Mouse (Mus musculus) hindbrain, embryonic 13.5 days (tissue): ENCODE data around the gene Ttc25. TPM values are rescaled to one million over a fixed set of nuclear protein-coding genes. Genes with fewer than 3 reads are reported as not detected.
"Not testable (repeated sequence)": the region's sequence is repeated elsewhere in the genome, so short reads cannot be mapped to it uniquely, and the experiment has no call there.

Source experiments
- ATAC-seq: fragments of 200-750 bp; cut with Nextera tagmentation; 2 replicates; pipeline ENCODE4 v1.8.0; 2017; ENCODE audit warnings: moderate TSS enrichment; ENCODE audit not compliant: low FRiP score
- H3K27ac ChIP-seq: fragments of 300-500 bp; sonication (generic); 2 replicates; pipeline ENCODE4 v1.5.1; 2015; ENCODE audit warnings: inconsistent platforms, mild to moderate bottlenecking, moderate library complexity
- H3K27me3 ChIP-seq: fragments of 300-500 bp; sonication (generic); 2 replicates; pipeline ENCODE4 v1.6.1; 2015; ENCODE audit warnings: mild to moderate bottlenecking, inconsistent platforms
- H3K36me3 ChIP-seq: fragments of 300-500 bp; sonication (generic); 2 replicates; pipeline ENCODE4 v1.6.1; 2015; ENCODE audit warnings: mild to moderate bottlenecking, inconsistent platforms
- H3K4me1 ChIP-seq: fragments of 300-500 bp; sonication (generic); replicated peaks from 2 replicates; pipeline ENCODE4 v1.6.1; 2015; ENCODE audit warnings: inconsistent platforms
- H3K4me2 ChIP-seq: fragments of 300-500 bp; sonication (generic); 2 replicates; pipeline ENCODE4 v1.6.1; 2015; ENCODE audit warnings: inconsistent platforms, mild to moderate bottlenecking, moderate library complexity
- H3K4me3 ChIP-seq: fragments of 300-500 bp; sonication (generic); 2 replicates; pipeline ENCODE4 v1.5.1; 2015; ENCODE audit warnings: mild to moderate bottlenecking, inconsistent platforms
- H3K9ac ChIP-seq: fragments of 300-500 bp; sonication (generic); 2 replicates; pipeline ENCODE4 v1.6.1; 2015; ENCODE audit warnings: mild to moderate bottlenecking, inconsistent platforms
- H3K9me3 ChIP-seq: fragments of 300-500 bp; sonication (generic); 2 replicates; pipeline ENCODE4 v1.6.1; 2016; ENCODE audit warnings: inconsistent platforms
- WGBS: fragments of 180-500 bp; shearing (Covaris S2); methylation state at CpG from one replicate; pipeline ENCODE4 v1.1.7; 2015; 5-methylcytosine and 5-hydroxymethylcytosine counted together
- polyA plus RNA-seq: library from polyadenylated mRNA; unstranded; fragments of >200 nt; fragmentation: Nextera tagmentation; extraction: Ambion mirVana; gene quantifications from 2 replicates; pipeline ENCODE4 v1.2.1, GENCODE M21; 2015

The Ttc25 gene
- polyA plus RNA-seq, 1 experiment from 2014 or later: 2.8 TPM

GRCm38 (mm10) chr11:100611627-100612026 lies 66.2 kb downstream of the Ttc25 start:
- H3K36me3 ChIP-seq: peaks cover 13% of the 10 kb centered on the region
- no peaks in the 10 kb centered on the region for H3K27me3 ChIP-seq
- H3K9ac ChIP-seq: no peak overlapping the region
- peaks cover 18% of the 10 kb centered on the region; the same call in 1 of the 2 replicates for H3K4me1 ChIP-seq
- H3K4me3 ChIP-seq: no peak overlapping the region
- no peak overlapping the region for H3K4me2 ChIP-seq
- no peaks in the 10 kb centered on the region for H3K9me3 ChIP-seq
- no peak overlapping the region for H3K27ac ChIP-seq
- no peak for ATAC-seq
- 96% methylated on average over 6 of the region's 6 CpGs for WGBS

GRCm38 (mm10) chr11:100613241-100613640 lies 67.8 kb downstream of the Ttc25 start:
- H3K4me3 ChIP-seq: no peak overlapping the region
- H3K27ac ChIP-seq: no peak overlapping the region
- H3K9ac ChIP-seq: no peak overlapping the region
- H3K4me1 ChIP-seq: peaks cover 27% of the 10 kb centered on the region
- H3K27me3 ChIP-seq: no peaks in the 10 kb centered on the region
- H3K4me2 ChIP-seq: no peak overlapping the region
- peaks cover 9% of the 10 kb centered on the region for H3K36me3 ChIP-seq
- WGBS: 90% methylated on average over 3 of the region's 3 CpGs
- no peaks in the 10 kb centered on the region for H3K9me3 ChIP-seq
- ATAC-seq: no peak

GRCm38 (mm10) chr11:100616332-100616731 lies 70.9 kb downstream of the Ttc25 start:
- no peak overlapping the region for H3K9ac ChIP-seq
- H3K36me3 ChIP-seq: peaks cover 6% of the 10 kb centered on the region; the same call in 1 of the 2 replicates
- no peak overlapping the region for H3K4me2 ChIP-seq
- H3K27me3 ChIP-seq: no peaks in the 10 kb centered on the region
- H3K27ac ChIP-seq: no peak overlapping the region
- no peak for ATAC-seq
- WGBS: 88% methylated on average over 5 of the region's 5 CpGs
- peaks cover 35% of the 10 kb centered on the region for H3K4me1 ChIP-seq
- H3K9me3 ChIP-seq: no peaks in the 10 kb centered on the region
- no peak overlapping the region for H3K4me3 ChIP-seq

DNA sequence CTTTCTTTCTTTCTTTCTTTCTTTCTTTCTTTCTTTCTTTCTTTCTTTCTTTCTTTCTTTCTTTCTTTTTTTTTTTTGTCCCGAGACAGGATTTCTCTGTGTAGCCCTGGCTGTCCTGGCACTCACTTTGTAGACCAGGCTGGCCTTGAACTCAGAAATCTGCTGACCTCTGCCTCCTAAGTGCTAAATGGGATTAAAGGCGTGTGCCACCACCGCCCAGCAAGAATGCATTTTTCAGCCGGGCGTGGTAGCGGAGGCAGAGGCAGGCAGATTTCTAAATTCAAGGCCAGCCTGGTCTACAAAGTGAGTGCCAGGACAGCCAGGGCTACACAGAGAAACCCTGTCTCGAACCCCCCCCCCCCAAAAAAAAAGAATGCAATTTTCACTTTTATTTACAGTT lies 71.4 kb downstream of the Ttc25 start:
- not testable (repeated sequence) for H3K27me3 ChIP-seq, H3K36me3 ChIP-seq, H3K9me3 ChIP-seq, ATAC-seq, H3K27ac ChIP-seq, H3K4me2 ChIP-seq, H3K9ac ChIP-seq, H3K4me3 ChIP-seq
- peaks cover 35% of the 10 kb centered on the region for H3K4me1 ChIP-seq
- WGBS: 91% methylated on average over 7 of the region's 7 CpGs

GRCm38 (mm10) chr11:100617480-100617879 lies 72.1 kb downstream of the Ttc25 start:
- no peaks in the 10 kb centered on the region for H3K27me3 ChIP-seq
- no peak overlapping the region for H3K27ac ChIP-seq
- peak overlapping the region; percentile 78 for H3K4me2 ChIP-seq
- H3K9me3 ChIP-seq: no peaks in the 10 kb centered on the region
- H3K4me3 ChIP-seq: peak overlapping the region; percentile 88
- H3K4me1 ChIP-seq: peaks cover 33% of the 10 kb centered on the region
- ATAC-seq: no peak
- WGBS: 93% methylated on average over 4 of the region's 4 CpGs
- no peaks in the 10 kb centered on the region for H3K36me3 ChIP-seq
- no peak overlapping the region for H3K9ac ChIP-seq

DNA sequence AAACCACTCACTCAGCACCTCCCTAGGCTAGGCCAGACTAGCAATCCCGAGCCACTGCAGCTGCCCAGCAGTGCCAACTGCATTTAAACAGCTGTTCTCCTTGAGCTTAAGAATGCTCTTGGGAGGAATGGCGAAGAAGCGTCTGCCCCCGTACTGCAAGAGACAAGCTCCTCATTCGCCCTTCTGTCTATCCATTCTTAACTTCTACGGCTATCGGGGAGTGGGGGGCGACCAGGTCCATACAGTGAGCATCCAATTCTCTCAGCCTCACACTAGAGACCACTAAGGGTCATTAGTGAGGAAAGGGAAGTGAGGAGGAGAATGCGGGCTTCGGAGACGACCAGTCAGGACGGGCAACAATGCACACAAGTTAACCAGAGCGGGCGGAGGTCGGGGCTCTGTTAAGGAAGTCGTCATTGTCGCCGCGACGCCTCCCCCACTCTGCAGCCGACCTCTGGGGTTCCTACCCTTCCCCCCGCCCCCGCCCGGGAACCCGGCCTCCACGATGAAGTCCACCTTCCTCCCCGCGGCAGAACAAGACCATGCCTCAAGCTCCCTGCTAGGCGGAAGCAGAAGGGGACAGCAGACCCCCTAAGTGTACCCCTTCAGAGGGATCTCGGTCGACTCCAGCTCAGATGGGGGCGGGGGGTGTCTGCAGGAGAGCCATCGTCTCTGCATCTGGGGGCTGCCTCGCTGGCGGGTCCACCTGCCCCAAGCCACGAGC lies 73.5 kb downstream of the Ttc25 start, which contains the start of gene Nkiras2:
TSS of gene Nkiras2 (plus strand) at position 484 of the 724 bp plus-strand sequence.
- peak within 1 kb of the TSS; percentile 78 for H3K4me2 ChIP-seq
- H3K4me1 ChIP-seq: peaks cover 37% of the 10 kb centered on the region
- under 1% methylated on average over 36 of the region's 36 CpGs for WGBS
- H3K27ac ChIP-seq: peak within 1 kb of the TSS; percentile 97
- peak within 1 kb of the TSS; percentile 88 for H3K4me3 ChIP-seq
- ATAC-seq: peak; percentile 72
- no peaks in the 10 kb centered on the region for H3K27me3 ChIP-seq
- H3K36me3 ChIP-seq: no peaks in the 10 kb centered on the region
- H3K9me3 ChIP-seq: no peaks in the 10 kb centered on the region
- peak within 1 kb of the TSS; percentile 93 for H3K9ac ChIP-seq

DNA sequence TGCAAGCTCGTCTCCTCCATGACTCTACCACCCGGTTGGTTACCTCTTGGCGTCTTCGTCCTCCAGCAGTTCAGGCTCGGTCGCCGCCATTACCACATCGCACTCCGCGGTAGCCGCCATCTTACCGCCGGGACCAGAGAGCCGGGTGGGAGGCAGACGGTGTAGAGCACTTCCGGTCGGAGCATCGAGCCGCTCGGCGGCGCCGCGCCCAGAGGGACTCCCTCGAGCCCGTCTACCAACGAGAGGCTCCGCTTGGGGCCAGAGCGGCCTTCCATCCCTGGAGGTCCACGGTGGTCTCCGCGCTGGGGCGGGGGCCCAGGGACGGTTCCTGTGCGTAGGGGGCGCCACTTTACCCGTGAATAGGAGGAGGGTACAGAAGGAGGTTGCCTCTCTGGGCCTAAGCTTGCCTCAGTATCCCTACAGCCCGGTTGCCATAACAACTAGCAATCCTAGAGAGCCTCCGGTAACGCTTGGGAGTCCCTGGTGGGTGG lies 74.1 kb downstream of the Ttc25 start:
- Histone ChIP-seq H3K4me1 (peaks cover 43% of the 10 kb centered on the region), H3K9me3 (no peaks in the 10 kb centered on the region), H3K4me2 (peak overlapping the region; percentile 78), H3K27ac (peak overlapping the region; percentile 97), H3K9ac (peak overlapping the region; percentile 93), H3K27me3 (no peaks in the 10 kb centered on the region), H3K36me3 (peaks cover 1% of the 10 kb centered on the region; the same call in 1 of the 2 replicates), H3K4me3 (peak overlapping the region; percentile 88)
- under 1% methylated on average over 40 of the region's 40 CpGs for WGBS
- peak; percentile 97 for ATAC-seq

DNA sequence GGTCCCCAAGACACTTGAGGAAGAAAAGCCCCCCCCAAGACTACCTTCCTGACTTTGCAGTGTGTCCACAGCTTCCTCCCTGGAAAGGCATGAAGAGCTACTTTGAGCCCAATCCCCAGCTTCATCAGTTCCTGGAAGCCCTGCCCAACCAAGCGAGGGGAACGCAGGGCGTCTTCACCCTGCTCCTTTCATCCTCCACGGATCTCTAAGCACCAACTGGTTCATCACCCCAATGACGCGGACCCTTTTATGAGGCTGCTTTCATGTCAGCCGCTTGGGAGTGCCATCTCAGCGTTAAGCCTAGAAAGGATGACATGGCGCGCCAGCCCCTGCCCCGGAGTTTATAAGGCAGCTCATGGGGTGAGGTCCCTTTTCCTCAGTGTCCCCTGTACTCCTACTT lies 74.6 kb downstream of the Ttc25 start, which contains the start of gene Dnajc7:
TSS of gene Dnajc7 (minus strand) at position 187 of the 400 bp plus-strand sequence.
- 5% methylated on average over 11 of the region's 11 CpGs for WGBS
- ATAC-seq: no peak; the same call in 1 of the 2 replicates
- H3K9ac ChIP-seq: peak within 1 kb of the TSS; percentile 93

More for the DNA sequence above, 74.6 kb downstream of the Ttc25 start, which contains the start of gene Dnajc7:
- H3K9me3 ChIP-seq: no peaks in the 10 kb centered on the region
- peak within 1 kb of the TSS; percentile 97 for H3K27ac ChIP-seq
- peaks cover 48% of the 10 kb centered on the region for H3K4me1 ChIP-seq
- H3K4me2 ChIP-seq: peak within 1 kb of the TSS; percentile 78
- peaks cover 6% of the 10 kb centered on the region for H3K36me3 ChIP-seq
- H3K4me3 ChIP-seq: peak within 1 kb of the TSS; percentile 88
- H3K27me3 ChIP-seq: no peaks in the 10 kb centered on the region

Other genes with a start within 250 kb of the Ttc25 start
- gene Eif1, start 225.7 kb upstream of the Ttc25 start, polyA plus RNA-seq: 1,398 and 1,436 TPM in 2 replicates
- gene Gast, start 211.2 kb upstream of the Ttc25 start, polyA plus RNA-seq: 0.66 and 1.7 TPM in 2 replicates
- gene Hap1, start 189.5 kb upstream of the Ttc25 start, polyA plus RNA-seq: 94.1 and 94.4 TPM in 2 replicates
- gene Jup, start 147.8 kb upstream of the Ttc25 start, polyA plus RNA-seq: 65.5 and 73.9 TPM in 2 replicates
- gene P3h4, start 130.8 kb upstream of the Ttc25 start, polyA plus RNA-seq: 17.6 and 20.2 TPM in 2 replicates
- 27.2 and 32.3 TPM in 2 replicates for gene Fkbp10, start 129.9 kb upstream of the Ttc25 start, polyA plus RNA-seq
- 103 and 106 TPM in 2 replicates for gene Nt5c3b, start 103.8 kb upstream of the Ttc25 start, polyA plus RNA-seq
- 0.75 and 0.84 TPM in 2 replicates for gene Klhl10, start 103.7 kb upstream of the Ttc25 start, polyA plus RNA-seq
- 11.0 and 12.2 TPM in 2 replicates for gene Klhl11, start 72.9 kb upstream of the Ttc25 start, polyA plus RNA-seq
- 255 and 257 TPM in 2 replicates for gene Acly, start 17.6 kb upstream of the Ttc25 start, polyA plus RNA-seq
- gene Cnp, start 29.3 kb downstream of the Ttc25 start, polyA plus RNA-seq: 34.5 and 37.0 TPM in 2 replicates
- 110 and 115 TPM in 2 replicates for gene Nkiras2, start 73.6 kb downstream of the Ttc25 start, polyA plus RNA-seq
- gene Dnajc7, start 74.6 kb downstream of the Ttc25 start, polyA plus RNA-seq: 308 and 315 TPM in 2 replicates
- gene Zfp385c, start 146.8 kb downstream of the Ttc25 start, polyA plus RNA-seq: 0.13 and 0.40 TPM in 2 replicates
- 2.7 and 3.0 TPM in 2 replicates for gene Dhx58, start 158.7 kb downstream of the Ttc25 start, polyA plus RNA-seq
- 47.4 and 48.0 TPM in 2 replicates for gene Kat2a, start 166.9 kb downstream of the Ttc25 start, polyA plus RNA-seq
- gene Hspb9, start 168.2 kb downstream of the Ttc25 start, polyA plus RNA-seq: 0.43 TPM in 1 of 2 replicates, not detected in the other
- gene Rab5c, start 192.6 kb downstream of the Ttc25 start, polyA plus RNA-seq: 28.2 and 29.0 TPM in 2 replicates
- 7.4 and 7.5 TPM in 2 replicates for gene Kcnh4, start 214.3 kb downstream of the Ttc25 start, polyA plus RNA-seq
- gene Hcrt, start 217.3 kb downstream of the Ttc25 start, polyA plus RNA-seq: 0.42 TPM in 1 of 2 replicates, not detected in the other
- gene Ghdc, start 225.3 kb downstream of the Ttc25 start, polyA plus RNA-seq: 3.8 and 5.9 TPM in 2 replicates